Comparison of ENCODE assay signal across 16 mouse cellular contexts in the genomic region with DNA sequence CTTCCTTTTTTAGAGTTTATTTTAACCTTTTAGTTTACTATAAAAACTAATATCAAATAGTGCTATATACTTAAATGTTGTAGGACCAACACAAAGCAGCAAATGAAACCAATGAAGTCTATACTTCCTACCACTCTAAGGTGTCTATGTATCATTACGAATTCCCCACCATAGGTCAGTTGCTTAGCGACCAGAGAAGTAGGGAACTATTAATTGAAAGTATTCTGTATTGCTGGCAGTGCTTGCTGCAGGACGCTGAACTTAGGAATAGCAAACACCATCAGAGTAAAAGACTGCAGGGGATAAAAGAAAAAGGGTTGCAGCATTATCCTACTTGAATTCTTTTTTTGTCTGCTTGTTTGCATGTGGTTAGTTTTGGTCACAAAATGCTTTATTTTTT.
DNase-seq lines count a peak whose midpoint lies in the region; ATAC-seq lines count a peak whose summit lies in the region.
"Had no signal": no experiment of that assay in that cellular context is flagged by ENCODE, and none has a peak within 500 bp of the region (broad histone marks: within the 10 kb centered on the region; RNA-seq: fewer than 3 reads in every experiment).

No protein-coding gene starts in this region.

- ATAC-seq in midbrain, embryonic 11.5 days (ENCODE audit: low FRiP score) = peak; percentile 85
- ATAC-seq in forebrain, embryonic 15.5 days (replicated peaks) = peak; percentile 91
- ATAC-seq in hindbrain, embryonic 16.5 days = peak; percentile 86
- ATAC-seq in neural tube, embryonic 14.5 days (ENCODE audit: low read depth) = peak; percentile 74; the same call in 1 of the 2 replicates
- ATAC-seq in erythroblast, adult 5-6 weeks (replicated peaks; ENCODE audit: low FRiP score, poor library complexity, severe bottlenecking) = no peak
- ATAC-seq: liver, postnatal 0 days had no signal

- H3K36me3 ChIP-seq in midbrain, embryonic 11.5 days (ENCODE audit: control insufficient read depth, insufficient read depth, low read length) = no peaks in the 10 kb centered on the region
- no peaks in the 10 kb centered on the region for H3K36me3 ChIP-seq in midbrain, embryonic 10.5 days
- no peaks in the 10 kb centered on the region for H3K36me3 ChIP-seq in forebrain, embryonic 15.5 days
- H3K36me3 ChIP-seq in hindbrain, embryonic 16.5 days (ENCODE audit: control insufficient read depth, insufficient read depth, low read length) = no peaks in the 10 kb centered on the region
- H3K36me3 ChIP-seq in neural tube, embryonic 14.5 days (ENCODE audit: control insufficient read depth, insufficient read depth, low read length) = no peaks in the 10 kb centered on the region

- H3K4me3 ChIP-seq in midbrain, embryonic 11.5 days (ENCODE audit: low read depth, low read length) = no peak overlapping the region
- no peak overlapping the region for H3K4me3 ChIP-seq in midbrain, embryonic 10.5 days
- H3K4me3 ChIP-seq in forebrain, embryonic 15.5 days = no peak overlapping the region
- no peak overlapping the region for H3K4me3 ChIP-seq in hindbrain, embryonic 16.5 days (ENCODE audit: low read length)
- no peak overlapping the region for H3K4me3 ChIP-seq in neural tube, embryonic 14.5 days (ENCODE audit: low read depth, low read length)

- no peak overlapping the region for H3K4me2 ChIP-seq in midbrain, embryonic 11.5 days
- no peak overlapping the region for H3K4me2 ChIP-seq in forebrain, embryonic 15.5 days (replicated peaks)
- no peak overlapping the region for H3K4me2 ChIP-seq in hindbrain, embryonic 16.5 days (ENCODE audit: low read length)
- H3K4me2 ChIP-seq in neural tube, embryonic 14.5 days (ENCODE audit: low read depth, low read length) = no peak overlapping the region
- H3K4me2 ChIP-seq: heart, embryonic 11.5 days had no signal

- no peak overlapping the region for H3K9ac ChIP-seq in midbrain, embryonic 11.5 days (ENCODE audit: low read length)
- no peak overlapping the region for H3K9ac ChIP-seq in forebrain, embryonic 15.5 days (replicated peaks)
- no peak overlapping the region for H3K9ac ChIP-seq in hindbrain, embryonic 16.5 days (ENCODE audit: low read depth, low read length)
- H3K9ac ChIP-seq in neural tube, embryonic 14.5 days (replicated peaks; ENCODE audit: low read depth, low read length) = no peak overlapping the region
- H3K9ac ChIP-seq: liver, postnatal 0 days had no signal

- DNase-seq in midbrain, embryonic 11.5 days (ENCODE audit: low spot score, missing footprints) = no peak
- DNase-seq in midbrain, embryonic 10.5 days (ENCODE audit: low spot score) = no peak
- no peak for DNase-seq in gastrocnemius, postnatal 10 days
- DNase-seq: adrenal gland, postnatal 25 days; heart, postnatal 4 days; kidney, adult 11 months; kidney, postnatal 10 days; liver, postnatal 0 days; spleen, adult 18-20 months; thymus, postnatal 36 days had no signal

- H3K27me3 ChIP-seq in midbrain, embryonic 11.5 days (ENCODE audit: control insufficient read depth, insufficient read depth, low read length) = no peaks in the 10 kb centered on the region
- no peaks in the 10 kb centered on the region for H3K27me3 ChIP-seq in midbrain, embryonic 10.5 days (ENCODE audit: low read depth, poor library complexity, severe bottlenecking)
- H3K27me3 ChIP-seq in forebrain, embryonic 15.5 days = no peaks in the 10 kb centered on the region
- no peaks in the 10 kb centered on the region for H3K27me3 ChIP-seq in hindbrain, embryonic 16.5 days (replicated peaks; ENCODE audit: control insufficient read depth, insufficient read depth, low read length)
- no peaks in the 10 kb centered on the region for H3K27me3 ChIP-seq in neural tube, embryonic 14.5 days (ENCODE audit: control insufficient read depth, insufficient read depth, low read length)

- 52% methylated on average over 3 of the region's 3 CpGs for WGBS in midbrain, embryonic 11.5 days
- 76% methylated on average over 3 of the region's 3 CpGs for WGBS in midbrain, embryonic 10.5 days
- WGBS in forebrain, embryonic 15.5 days = 11% methylated on average over 3 of the region's 3 CpGs
- WGBS in hindbrain, embryonic 16.5 days = 25% methylated on average over 3 of the region's 3 CpGs
- 36% methylated on average over 3 of the region's 3 CpGs for WGBS in neural tube, embryonic 14.5 days

- H3K9me3 ChIP-seq in midbrain, embryonic 11.5 days (ENCODE audit: control insufficient read depth, low read length) = no peaks in the 10 kb centered on the region
- H3K9me3 ChIP-seq in midbrain, embryonic 10.5 days (replicated peaks) = no peaks in the 10 kb centered on the region
- H3K9me3 ChIP-seq in forebrain, embryonic 15.5 days = no peaks in the 10 kb centered on the region
- H3K9me3 ChIP-seq in hindbrain, embryonic 16.5 days (ENCODE audit: control insufficient read depth, low read length) = no peaks in the 10 kb centered on the region
- no peaks in the 10 kb centered on the region for H3K9me3 ChIP-seq in neural tube, embryonic 14.5 days (ENCODE audit: control insufficient read depth, low read length)

- H3K27ac ChIP-seq in midbrain, embryonic 11.5 days (ENCODE audit: low read depth, low read length) = no peak overlapping the region
- no peak overlapping the region for H3K27ac ChIP-seq in midbrain, embryonic 10.5 days (replicated peaks)
- no peak overlapping the region for H3K27ac ChIP-seq in forebrain, embryonic 15.5 days (replicated peaks)
- no peak overlapping the region for H3K27ac ChIP-seq in hindbrain, embryonic 16.5 days (ENCODE audit: low read depth, low read length)
- no peak overlapping the region for H3K27ac ChIP-seq in neural tube, embryonic 14.5 days (ENCODE audit: low read depth, low read length)
- H3K27ac ChIP-seq: stomach, postnatal 0 days had no signal

- no peaks in the 10 kb centered on the region for H3K4me1 ChIP-seq in midbrain, embryonic 11.5 days (ENCODE audit: control insufficient read depth, insufficient read depth, low read length)
- 0 out of 2 replicates have a peak, but pooled peaks cover 4% of the 10 kb centered on the region for H3K4me1 ChIP-seq in midbrain, embryonic 10.5 days
- no peaks in the 10 kb centered on the region for H3K4me1 ChIP-seq in forebrain, embryonic 15.5 days
- no peaks in the 10 kb centered on the region for H3K4me1 ChIP-seq in hindbrain, embryonic 16.5 days (ENCODE audit: control insufficient read depth, insufficient read depth, low read depth, low read length)
- H3K4me1 ChIP-seq in neural tube, embryonic 14.5 days (ENCODE audit: control insufficient read depth, insufficient read depth, low read length) = no peaks in the 10 kb centered on the region
